Mouse (Mus musculus): Measurements from ENCODE around the gene Micu2. TPM values are rescaled to one million over a fixed set of nuclear protein-coding genes. Genes with fewer than 3 reads are reported as not detected.
"Not testable (repeated sequence)": the region's sequence is repeated elsewhere in the genome, so short reads cannot be mapped to it uniquely, and the experiment has no call there.

Gene Micu2
- polyA plus RNA-seq, 1 experiment from 2014 or later: 70.1 TPM

DNA sequence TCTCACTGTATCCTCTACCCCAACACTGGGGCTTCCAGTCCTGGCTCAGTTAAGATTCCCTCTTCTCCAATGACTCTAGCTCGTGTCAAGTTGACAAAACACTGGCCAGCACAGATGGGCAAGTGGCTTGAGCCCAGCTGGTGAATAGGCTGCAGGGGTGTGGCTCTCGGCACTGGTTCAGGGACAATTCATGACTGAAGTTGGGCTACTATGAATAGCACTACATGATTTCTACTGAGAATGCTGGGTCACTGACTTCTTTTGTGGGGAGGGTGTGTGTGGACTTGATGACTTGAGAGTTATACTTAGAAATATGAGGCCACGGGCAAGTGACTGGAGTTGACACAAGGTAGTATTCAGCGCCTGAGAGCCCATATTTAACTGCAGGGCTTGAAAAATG lies 53.2 kb downstream of the Micu2 start:
- no peaks in the 10 kb centered on the region for H3K27me3 ChIP-seq
- ATAC-seq (ENCODE audit: low FRiP score, low read depth): no peak
- H3K9ac ChIP-seq (replicated peaks): no peak overlapping the region
- peaks cover 28% of the 10 kb centered on the region for H3K36me3 ChIP-seq
- no peak overlapping the region for H3K27ac ChIP-seq (replicated peaks)
- WGBS: 85% methylated on average over 4 of the region's 4 CpGs
- no peaks in the 10 kb centered on the region for H3K9me3 ChIP-seq
- no peak overlapping the region for H3K4me3 ChIP-seq
- H3K4me1 ChIP-seq: no peaks in the 10 kb centered on the region
- no peak overlapping the region for H3K4me2 ChIP-seq (replicated peaks)

DNA sequence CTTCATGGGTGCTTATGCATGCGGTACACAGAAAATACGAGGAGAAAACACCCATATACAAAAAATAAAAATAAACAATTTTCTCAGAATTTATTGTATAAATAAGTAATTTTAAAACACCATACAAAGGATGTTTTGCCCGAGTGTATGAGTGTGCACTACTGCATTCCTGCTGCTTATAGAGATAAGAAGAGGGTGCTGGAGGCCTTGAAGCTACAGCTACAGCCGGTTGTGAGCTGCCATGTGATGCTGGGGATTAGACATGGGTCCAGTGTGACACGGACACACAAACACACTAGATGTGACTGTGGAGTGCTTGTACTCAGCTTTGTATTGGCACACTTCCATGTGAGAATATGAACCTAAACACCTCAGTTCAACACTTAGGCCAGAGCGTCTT lies 61.8 kb downstream of the Micu2 start:
- no peak overlapping the region for H3K9ac ChIP-seq (replicated peaks)
- no peaks in the 10 kb centered on the region for H3K4me1 ChIP-seq
- no peaks in the 10 kb centered on the region for H3K9me3 ChIP-seq
- H3K4me2 ChIP-seq (replicated peaks): no peak overlapping the region
- no peak overlapping the region for H3K4me3 ChIP-seq
- peaks cover 5% of the 10 kb centered on the region; the same call in 1 of the 2 replicates for H3K36me3 ChIP-seq
- H3K27me3 ChIP-seq: no peaks in the 10 kb centered on the region
- 90% methylated on average over 6 of the region's 6 CpGs for WGBS
- ATAC-seq (ENCODE audit: low FRiP score, low read depth): no peak
- no peak overlapping the region for H3K27ac ChIP-seq (replicated peaks)

DNA sequence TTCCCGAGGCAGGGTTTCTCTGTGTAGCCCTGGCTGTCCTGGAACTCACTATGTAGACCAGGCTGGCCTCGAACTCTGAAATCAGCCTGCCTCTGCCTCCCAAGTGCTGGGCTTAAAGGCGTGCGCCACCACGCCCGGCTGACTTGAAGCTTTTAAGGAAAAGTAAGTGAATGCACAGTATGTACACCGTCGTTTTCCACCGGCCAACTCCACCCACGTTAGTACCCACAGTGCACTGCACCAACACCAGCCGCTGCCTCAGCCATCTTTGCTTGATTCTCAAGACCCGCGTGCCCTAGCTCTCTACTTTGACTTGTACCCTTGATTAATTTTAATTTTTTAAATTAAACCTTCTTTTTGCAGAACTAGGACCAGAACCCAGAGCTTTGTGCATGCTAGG lies 64.4 kb downstream of the Micu2 start:
- H3K27ac ChIP-seq (replicated peaks): no peak overlapping the region
- H3K4me2 ChIP-seq (replicated peaks): no peak overlapping the region
- no peak overlapping the region for H3K4me3 ChIP-seq
- peaks cover 8% of the 10 kb centered on the region for H3K36me3 ChIP-seq
- no peaks in the 10 kb centered on the region for H3K4me1 ChIP-seq
- H3K9ac ChIP-seq (replicated peaks): no peak overlapping the region
- no peaks in the 10 kb centered on the region for H3K9me3 ChIP-seq
- 96% methylated on average over 13 of the region's 13 CpGs for WGBS
- no peak for ATAC-seq (ENCODE audit: low FRiP score, low read depth)
- no peaks in the 10 kb centered on the region for H3K27me3 ChIP-seq

DNA sequence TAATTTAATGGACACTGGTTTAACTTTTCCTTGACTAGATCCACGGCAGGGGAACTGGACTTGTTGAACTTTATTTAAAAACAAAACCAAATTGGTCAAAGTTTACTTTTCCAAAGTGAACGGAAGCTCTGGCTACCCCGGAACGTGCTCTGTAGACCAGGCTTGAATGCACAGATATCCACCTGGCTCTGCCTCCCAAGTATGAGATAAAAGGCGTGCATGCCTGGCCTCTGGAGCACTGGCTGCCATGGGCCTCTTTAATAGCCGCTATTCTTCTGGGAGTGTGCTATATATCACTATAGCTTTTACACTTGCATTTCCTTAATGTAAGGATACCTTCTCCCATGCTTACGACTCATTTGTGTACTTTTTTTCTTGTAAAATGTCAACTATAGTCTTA lies 65.5 kb downstream of the Micu2 start:
- Histone ChIP-seq H3K27me3 (no peaks in the 10 kb centered on the region), H3K9ac (replicated peaks) (no peak overlapping the region), H3K4me1 (no peaks in the 10 kb centered on the region), H3K4me2 (replicated peaks) (no peak overlapping the region), H3K36me3 (peaks cover 8% of the 10 kb centered on the region), H3K4me3 (no peak overlapping the region), H3K9me3 (no peaks in the 10 kb centered on the region), H3K27ac (replicated peaks) (no peak overlapping the region)
- 93% methylated on average over 7 of the region's 7 CpGs for WGBS
- ATAC-seq (ENCODE audit: low FRiP score, low read depth): no peak

DNA sequence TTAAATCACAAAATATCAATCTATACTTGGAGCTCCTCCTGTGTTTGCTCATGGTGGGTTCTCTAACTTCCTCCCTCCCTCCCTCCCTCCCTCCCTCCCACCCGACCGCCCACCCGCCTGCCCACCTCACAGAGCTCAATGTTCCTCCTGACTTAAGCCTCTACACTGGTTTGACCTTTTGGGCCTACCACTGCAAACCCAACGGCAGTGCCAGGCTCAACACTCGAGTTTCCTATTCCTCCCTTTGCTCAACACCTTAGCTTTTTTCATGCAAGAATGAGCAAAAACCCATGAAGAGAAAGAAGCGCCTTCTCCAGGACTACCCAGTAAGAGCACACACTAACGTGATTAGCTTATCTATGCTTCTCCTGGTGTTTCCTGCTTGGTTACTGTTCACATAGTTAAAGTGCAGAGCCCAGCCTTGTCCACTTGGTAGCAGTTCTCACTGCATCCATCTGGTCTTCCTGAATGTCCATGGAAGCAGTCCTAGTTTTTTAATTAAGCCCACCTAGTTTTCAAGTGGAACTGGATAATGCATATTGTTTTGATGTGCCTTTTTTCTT lies 66.1 kb downstream of the Micu2 start:
- no peak overlapping the region for H3K27ac ChIP-seq (replicated peaks)

DNA sequence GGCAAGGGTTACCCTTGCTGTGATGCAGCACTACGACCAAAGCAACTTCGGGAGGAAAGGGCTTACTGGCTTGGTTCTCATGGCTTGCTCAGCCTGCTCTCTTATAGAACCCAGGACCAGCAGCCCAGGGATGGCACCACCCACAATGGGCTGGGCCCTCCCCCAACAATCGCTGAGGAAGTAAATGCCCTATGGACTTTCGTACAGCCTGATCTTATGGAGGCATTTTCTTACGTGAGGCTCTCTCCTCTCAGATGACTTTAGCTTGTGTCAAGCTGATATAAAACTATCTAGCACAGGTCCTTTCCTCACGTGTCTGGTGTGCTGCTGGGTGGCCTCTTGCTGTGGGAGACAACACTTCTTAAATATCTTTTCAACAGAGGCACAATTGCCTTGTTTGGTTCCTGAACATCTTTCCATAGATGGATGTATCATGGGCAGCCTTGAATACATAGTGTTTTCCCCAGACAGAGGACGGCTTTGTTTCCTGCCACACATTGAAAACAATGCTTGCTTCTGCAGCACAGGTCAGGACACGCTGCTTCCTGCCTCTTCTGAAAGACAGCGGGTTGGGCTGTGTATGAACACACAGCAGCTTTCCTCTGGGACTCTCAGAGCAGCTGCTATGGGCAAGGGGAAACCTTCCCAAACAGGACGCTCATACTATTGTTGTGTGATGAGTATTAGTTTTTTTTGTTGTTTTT lies 77.5 kb downstream of the Micu2 start:
- Histone ChIP-seq H3K9ac (replicated peaks) (no peak overlapping the region), H3K4me1 (peaks cover 10% of the 10 kb centered on the region), H3K27me3 (no peaks in the 10 kb centered on the region), H3K9me3 (no peaks in the 10 kb centered on the region), H3K36me3 (peaks cover 32% of the 10 kb centered on the region), H3K27ac (replicated peaks) (peak overlapping the region; percentile 61), H3K4me3 (no peak overlapping the region), H3K4me2 (replicated peaks) (no peak overlapping the region; the same call in 1 of the 2 replicates)
- peak; percentile 70; the same call in 1 of the 2 replicates for ATAC-seq (ENCODE audit: low FRiP score, low read depth)
- 52% methylated on average over 10 of the region's 10 CpGs for WGBS

More for the DNA sequence above, 66.1 kb downstream of the Micu2 start:
- no peaks in the 10 kb centered on the region for H3K4me1 ChIP-seq
- no peaks in the 10 kb centered on the region for H3K27me3 ChIP-seq
- 73% methylated on average over 7 of the region's 7 CpGs for WGBS
- no peak overlapping the region for H3K4me2 ChIP-seq (replicated peaks)
- H3K36me3 ChIP-seq: peaks cover 8% of the 10 kb centered on the region
- no peak overlapping the region for H3K4me3 ChIP-seq
- H3K9me3 ChIP-seq: no peaks in the 10 kb centered on the region
- ATAC-seq (ENCODE audit: low FRiP score, low read depth): no peak
- no peak overlapping the region for H3K9ac ChIP-seq (replicated peaks)

DNA sequence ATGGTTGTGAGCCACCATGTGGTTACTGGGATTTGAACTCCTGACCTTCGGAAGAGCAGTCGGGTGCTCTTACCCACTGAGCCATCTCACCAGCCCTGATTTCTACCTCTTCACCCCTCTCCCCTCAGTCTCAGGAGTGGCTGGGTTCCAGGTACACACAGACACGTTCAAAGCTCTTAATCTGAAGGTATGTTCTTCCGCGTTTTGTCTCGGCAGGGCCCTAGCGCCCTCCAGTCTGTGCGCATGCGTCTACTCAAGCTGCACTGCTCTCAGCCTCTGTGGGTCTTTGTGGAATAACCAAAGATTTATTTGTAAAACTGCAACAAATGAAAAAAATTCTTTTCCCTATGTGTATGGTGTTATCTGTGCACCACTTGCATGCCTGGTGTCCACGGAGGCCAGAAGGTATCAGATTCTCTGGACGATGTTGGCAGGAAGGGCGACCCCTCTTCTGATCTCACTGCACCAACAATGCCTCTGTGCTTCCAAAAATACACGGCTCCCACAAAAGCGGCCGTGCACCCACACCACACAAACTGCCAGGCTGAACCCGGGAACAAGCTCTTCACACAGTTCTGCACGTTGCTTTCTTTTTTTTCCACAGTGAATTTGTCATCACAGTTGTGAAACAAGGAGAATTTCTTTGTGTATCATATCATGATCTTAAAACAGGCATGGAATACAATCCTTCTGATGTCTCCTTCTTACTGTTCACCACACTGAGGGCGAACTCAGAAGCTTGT lies 78.3 kb downstream of the Micu2 start:
- 0 out of 2 replicates have a peak overlapping the region, but pooled peaks have one; percentile 25 for H3K27ac ChIP-seq (replicated peaks)
- peaks cover 32% of the 10 kb centered on the region for H3K36me3 ChIP-seq
- 87% methylated on average over 18 of the region's 18 CpGs for whole genome bisulfite sequencing

DNA sequence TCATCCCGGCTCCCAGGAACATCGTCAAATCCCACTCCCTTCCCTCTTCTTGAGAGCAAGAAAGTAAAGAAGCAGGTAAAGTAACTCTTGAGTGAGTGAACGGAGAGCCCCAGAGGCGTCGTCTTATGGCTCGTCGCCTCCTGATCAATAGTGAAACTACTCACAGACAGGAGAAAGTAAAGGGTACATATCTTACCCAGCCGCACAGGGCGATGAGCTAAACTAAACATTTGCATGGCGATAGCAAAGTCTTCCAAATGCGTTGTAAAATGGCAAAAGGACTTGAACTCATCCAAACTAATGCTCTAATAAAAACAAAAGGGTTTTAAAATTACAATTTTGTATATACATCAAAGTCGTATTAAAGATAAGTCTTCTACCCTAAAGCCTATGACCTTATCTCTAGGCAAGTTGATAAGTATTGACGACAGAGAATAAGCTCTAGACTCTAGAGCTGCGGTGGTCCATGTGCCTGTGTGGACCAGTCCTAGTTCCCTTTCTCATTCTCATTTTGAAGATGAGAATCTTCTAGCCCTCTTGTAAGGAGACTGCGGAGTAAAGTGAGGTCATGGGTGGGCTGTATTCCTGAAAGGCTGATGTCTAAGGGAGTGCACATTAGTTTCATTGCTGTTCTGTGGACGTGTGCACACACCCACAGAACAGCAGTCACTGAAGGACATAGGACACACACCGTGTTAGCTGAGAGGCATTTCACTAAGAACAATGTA lies 79.8 kb downstream of the Micu2 start:
- Histone ChIP-seq H3K4me3 (no peak overlapping the region), H3K9me3 (no peaks in the 10 kb centered on the region), H3K4me2 (replicated peaks) (no peak overlapping the region), H3K4me1 (peaks cover 10% of the 10 kb centered on the region), H3K27me3 (no peaks in the 10 kb centered on the region), H3K9ac (replicated peaks) (no peak overlapping the region), H3K36me3 (peaks cover 33% of the 10 kb centered on the region), H3K27ac (replicated peaks) (no peak overlapping the region)
- WGBS: 95% methylated on average over 17 of the region's 17 CpGs
- ATAC-seq (ENCODE audit: low FRiP score, low read depth): no peak

More for the DNA sequence above, 78.3 kb downstream of the Micu2 start:
- H3K9me3 ChIP-seq: no peaks in the 10 kb centered on the region
- H3K4me1 ChIP-seq: peaks cover 10% of the 10 kb centered on the region
- H3K4me3 ChIP-seq: no peak overlapping the region
- H3K27me3 ChIP-seq: no peaks in the 10 kb centered on the region
- no peak for ATAC-seq (ENCODE audit: low FRiP score, low read depth)
- no peak overlapping the region for H3K9ac ChIP-seq (replicated peaks)
- H3K4me2 ChIP-seq (replicated peaks): no peak overlapping the region

DNA sequence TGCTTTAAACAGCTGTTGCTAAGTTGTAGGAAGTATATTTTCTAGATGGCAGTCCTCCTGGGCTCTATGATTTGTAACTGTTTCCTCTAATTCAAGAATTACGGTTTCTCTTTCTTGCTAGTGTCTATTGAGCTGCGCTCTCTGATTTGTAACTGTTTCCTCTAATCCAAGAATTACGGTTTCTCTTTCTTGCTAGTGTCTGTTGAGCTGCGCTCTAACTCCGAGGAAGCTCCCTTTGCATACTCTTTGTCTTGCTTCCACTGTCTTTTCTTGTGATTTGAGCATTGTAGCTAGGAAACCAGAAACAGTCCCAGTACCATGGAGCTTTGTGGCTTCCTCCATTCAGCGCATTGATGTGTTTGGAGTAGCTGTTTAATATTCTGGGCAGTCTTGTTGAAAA lies 83.7 kb downstream of the Micu2 start:
- peaks cover 16% of the 10 kb centered on the region for H3K36me3 ChIP-seq
- no peak overlapping the region for H3K9ac ChIP-seq (replicated peaks)
- no peaks in the 10 kb centered on the region for H3K4me1 ChIP-seq
- no peak overlapping the region for H3K27ac ChIP-seq (replicated peaks)
- 55% methylated on average over 6 of the region's 6 CpGs for WGBS
- no peaks in the 10 kb centered on the region for H3K9me3 ChIP-seq
- no peak for ATAC-seq (ENCODE audit: low FRiP score, low read depth)
- H3K27me3 ChIP-seq: no peaks in the 10 kb centered on the region
- H3K4me3 ChIP-seq: no peak overlapping the region
- no peak overlapping the region for H3K4me2 ChIP-seq (replicated peaks)

DNA sequence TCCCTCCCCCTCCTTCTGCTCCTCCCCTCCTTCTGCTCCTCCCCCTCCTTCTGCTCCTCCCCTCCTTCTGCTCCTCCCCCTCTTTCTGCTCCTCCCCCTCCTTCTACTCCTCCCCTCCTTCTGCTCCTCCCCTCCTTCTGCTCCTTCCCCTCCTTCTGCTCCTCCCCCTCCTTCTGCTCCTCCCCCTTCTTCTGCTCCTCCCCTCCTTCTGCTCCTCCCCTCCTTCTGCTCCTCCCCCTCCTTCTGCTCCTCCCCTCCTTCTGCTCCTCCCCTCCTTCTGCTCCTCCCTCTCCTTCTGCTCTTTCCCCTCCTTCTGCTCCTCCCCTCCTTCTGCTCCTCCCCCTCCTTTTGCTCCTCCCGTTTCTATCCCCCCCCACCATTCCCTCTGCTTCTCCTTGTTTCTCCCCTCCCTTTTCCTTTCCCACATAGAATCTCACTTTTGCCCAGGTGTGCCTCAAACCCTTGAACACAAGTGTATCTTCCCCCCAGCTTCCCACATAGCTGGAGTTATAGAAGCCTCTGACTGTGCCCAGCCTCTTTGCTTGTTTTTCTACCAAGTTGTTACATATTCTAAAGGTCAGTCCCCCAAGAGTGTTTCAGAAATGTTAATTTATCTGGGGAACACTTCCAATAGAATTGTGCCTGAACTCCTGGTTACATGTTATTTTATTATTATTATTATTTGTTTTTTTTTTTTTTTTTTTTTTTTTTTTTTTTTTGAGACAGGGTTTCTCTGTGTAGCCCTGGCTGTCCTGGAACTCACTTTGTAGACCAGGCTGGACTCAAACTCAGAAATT lies 86.7 kb downstream of the Micu2 start:
- H3K9ac ChIP-seq (replicated peaks); H3K4me2 ChIP-seq (replicated peaks); H3K27me3 ChIP-seq; H3K4me1 ChIP-seq; H3K27ac ChIP-seq (replicated peaks); H3K4me3 ChIP-seq; ATAC-seq (ENCODE audit: low FRiP score, low read depth); H3K9me3 ChIP-seq: not testable (repeated sequence)
- 44% methylated on average over 1 of the region's 1 CpGs for WGBS
- H3K36me3 ChIP-seq: peaks cover 10% of the 10 kb centered on the region

DNA sequence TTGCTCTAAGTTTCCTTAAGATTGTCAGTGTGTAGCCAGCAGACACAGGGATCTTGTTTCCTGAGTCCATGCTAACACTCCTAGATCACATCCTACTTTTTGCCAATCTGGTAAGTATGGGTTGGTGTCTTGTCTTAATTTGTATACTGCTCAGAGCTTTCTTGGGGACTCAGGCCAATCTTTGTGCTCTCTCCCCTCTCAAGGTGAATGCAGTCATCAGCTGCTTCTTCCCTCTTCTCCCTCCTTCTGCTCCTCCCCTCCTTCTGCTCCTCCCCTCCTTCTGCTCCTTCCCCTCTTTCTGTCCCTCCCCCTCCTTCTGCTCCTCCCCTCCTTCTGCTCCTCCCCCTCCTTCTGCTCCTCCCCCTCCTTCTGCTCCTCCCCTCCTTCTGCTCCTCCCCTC lies 87.3 kb downstream of the Micu2 start:
- H3K4me2 ChIP-seq (replicated peaks); H3K27me3 ChIP-seq; H3K4me3 ChIP-seq; ATAC-seq (ENCODE audit: low FRiP score, low read depth); H3K9ac ChIP-seq (replicated peaks); H3K27ac ChIP-seq (replicated peaks); H3K4me1 ChIP-seq; H3K9me3 ChIP-seq; H3K36me3 ChIP-seq: not testable (repeated sequence)

Measured in midbrain, embryonic 12.5 days (tissue).